Mouse (Mus musculus) gonadal fat pad, adult 2 months (tissue): ENCODE data around the gene St3gal4. TPM values are rescaled to one million over a fixed set of nuclear protein-coding genes. Genes with fewer than 3 reads are reported as not detected.
"Not testable (repeated sequence)": the region's sequence is repeated elsewhere in the genome, so short reads cannot be mapped to it uniquely, and the experiment has no call there.

ENCODE experiments used
- DNase-seq: peaks from one replicate; pipeline ENCODE4 v3.0.0-alpha.2; 2012; ENCODE audit warnings: low read depth
- polyA plus RNA-seq: library from polyadenylated mRNA; depleted of rRNA; stranded (reverse); fragments of >200 nt; gene quantifications from 2 replicates; pipeline ENCODE4 v1.2.3, GENCODE M21; 2012; rRNA removed

St3gal4 gene
- polyA plus RNA-seq: 4.9 and 9.5 TPM in 2 replicates

DNA sequence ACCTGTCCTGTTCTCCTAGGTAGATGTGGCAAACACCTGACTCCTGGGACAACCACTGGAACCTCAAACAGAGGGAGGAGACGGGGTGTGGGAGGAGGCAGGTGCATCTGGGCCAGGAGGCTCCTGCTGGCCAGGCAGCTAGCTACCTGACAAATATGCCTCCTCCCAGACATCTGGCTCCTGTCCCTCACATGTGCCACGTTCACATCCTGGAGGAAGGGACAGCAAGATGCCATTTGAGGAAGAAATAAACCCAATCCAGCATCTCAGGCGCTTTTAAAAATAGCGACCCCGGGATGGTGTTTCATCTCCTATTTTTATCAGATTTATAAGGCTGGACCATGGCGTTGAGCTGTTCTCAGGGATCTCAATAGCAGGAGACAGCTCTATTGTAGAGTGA lies at the start of gene St3gal4:
St3gal4 (minus strand) TSS at position 101 of the 400 bp plus-strand sequence.
- no peak for DNase-seq

DNA sequence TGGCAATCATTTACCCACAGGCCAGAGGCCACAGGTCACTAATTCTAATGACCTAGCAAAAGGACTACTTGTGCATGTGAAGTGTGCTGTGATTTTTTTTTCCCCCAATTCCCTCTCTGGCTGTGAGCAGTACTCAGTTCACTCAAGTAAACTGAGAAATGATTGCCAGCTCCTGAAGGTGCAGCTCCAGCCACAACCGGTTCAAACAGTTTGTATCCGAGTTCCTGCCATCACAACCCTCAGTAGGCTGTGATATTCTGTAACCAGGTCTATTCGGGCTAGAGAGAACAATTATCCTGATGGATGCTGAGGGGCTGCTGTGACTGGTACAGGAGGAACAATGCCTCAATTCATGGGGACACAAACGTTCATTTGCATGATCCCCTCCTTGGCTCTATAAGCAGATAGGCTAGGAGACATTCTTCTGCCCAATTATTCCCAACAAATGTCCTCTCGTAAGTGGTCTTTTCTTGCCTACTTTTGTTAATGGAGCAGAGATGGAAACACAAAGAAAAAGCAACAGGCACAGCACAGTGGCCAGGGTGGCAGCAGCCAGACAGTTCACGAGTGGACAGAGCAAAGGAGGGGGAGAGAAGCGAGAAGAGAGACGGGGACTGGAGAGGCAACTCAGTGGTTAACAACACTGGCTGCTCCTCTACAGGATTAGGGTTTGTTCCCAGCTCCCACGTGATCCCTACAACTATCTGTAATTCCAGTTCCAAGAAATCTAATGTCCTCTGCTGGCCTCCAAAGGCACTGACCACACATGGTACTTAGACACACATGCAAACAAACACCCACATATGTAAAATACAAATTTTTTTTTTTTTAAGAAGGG lies 47.9 kb upstream of the St3gal4 start:
- DNase-seq: no peak

DNA sequence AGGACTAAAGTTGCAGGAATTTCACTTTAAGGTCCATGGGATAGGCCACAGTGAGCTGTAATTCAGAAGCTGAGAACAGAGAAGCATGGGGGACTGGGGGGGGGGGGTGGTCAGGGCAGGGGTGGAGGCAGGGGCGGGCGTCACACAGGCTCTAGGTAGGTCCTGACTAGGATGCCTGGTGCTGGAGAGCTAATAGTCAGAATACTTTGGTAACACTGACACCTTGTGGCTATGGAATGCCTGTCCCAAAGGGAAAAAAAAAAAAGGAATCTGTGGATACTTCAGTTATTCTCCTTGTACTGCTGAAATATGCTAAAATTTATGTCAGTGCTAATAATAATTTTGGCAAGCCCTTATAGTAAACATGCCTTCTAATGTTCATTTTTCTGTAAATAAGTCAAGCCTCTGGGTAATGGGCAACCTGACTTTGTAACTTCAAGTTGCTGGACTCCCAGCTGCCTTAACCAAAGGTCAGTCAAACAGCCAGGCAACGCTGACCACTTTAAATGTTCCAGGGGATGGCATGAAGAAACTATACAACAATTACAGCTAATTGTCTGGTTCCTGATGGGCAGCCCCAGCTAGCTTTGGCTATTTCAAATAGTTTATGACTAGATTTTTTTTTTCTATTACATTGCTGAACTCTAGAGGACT lies 47.2 kb upstream of the St3gal4 start:
- DNase-seq: no peak

DNA sequence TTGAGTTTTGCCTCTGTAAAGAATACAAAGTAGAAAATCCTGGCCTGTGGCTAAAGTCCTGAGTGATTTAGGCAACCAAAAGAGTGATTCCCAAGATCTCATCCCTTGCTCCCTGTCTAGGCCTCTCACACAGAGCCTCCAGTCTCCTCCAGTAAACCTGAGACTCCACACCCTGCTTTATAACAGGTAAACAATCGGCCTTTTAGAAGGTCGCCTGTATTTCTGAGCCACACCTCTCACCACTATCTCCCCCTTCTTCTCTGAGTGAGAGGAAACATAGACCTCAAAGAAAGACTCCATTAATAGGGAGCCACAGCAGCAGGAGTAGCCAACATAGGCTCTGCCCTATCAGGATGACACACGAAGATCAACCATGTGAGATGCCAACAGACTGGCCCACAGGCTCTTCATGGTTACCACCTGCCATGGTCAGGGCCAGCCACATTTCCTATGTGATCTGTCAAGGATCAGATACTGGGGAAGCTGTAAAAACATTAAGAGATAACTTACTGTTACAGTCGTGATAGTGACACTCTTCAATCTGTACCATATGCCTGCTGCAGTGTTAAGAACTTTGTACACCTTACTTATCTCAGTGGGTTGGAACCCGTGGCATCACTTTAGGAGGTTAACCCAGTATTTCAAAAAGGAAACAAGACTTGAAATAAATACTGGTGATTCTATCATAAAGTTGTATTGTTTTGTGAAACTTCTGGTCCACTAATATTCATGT lies 45.2 kb upstream of the St3gal4 start:
- no peak for DNase-seq

DNA sequence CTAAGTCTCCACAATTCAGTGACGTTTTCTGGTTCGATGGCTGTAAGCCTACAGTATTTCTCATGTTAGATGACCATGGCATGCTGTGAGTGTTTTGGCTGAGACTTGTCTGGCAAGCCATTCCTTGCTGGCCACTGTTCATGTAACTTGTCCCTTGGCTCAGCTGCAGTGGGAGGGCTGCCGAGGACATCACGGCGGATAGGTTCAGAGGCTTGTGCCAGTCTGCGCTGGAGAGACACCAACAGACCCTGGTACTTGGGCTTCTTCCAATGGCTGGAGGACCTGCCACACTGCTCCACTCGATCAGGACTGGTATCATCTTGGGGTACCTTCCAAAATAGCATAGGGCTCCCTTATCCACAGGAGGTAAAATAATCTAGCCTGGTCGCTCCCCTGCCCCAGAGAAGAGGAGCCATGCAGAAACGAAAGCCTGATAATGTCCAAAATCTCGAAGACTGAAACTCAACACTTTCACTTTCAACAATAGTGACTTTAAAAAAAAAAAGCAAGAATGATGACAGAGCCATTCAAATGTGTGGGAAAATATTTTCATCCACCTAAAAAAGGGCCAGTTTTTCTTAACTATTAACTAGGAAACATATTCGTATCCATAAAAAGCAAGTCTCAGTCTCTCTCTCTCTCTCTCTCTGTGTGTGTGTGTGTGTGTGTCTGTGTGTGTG lies 44.1 kb upstream of the St3gal4 start:
- no peak for DNase-seq

DNA sequence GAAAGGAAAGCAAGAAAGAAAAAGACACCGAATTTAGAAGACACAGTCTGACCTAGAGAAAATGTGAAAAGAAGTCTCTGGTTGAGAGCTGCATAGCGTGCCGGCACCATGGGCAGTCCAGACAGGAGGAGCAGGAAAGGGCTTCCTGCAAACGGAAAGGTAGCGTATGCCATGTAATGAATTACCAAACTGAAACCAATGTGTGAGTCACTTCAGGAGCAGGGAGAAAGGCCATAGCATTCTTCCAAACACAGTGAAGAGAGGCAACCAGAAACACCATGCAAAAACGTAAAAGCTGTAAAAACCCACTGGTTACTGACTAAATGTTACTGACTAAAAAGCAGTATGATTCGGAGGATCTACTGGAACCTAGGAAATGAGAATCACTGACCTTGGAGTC lies 42.7 kb upstream of the St3gal4 start:
- DNase-seq: no peak

DNA sequence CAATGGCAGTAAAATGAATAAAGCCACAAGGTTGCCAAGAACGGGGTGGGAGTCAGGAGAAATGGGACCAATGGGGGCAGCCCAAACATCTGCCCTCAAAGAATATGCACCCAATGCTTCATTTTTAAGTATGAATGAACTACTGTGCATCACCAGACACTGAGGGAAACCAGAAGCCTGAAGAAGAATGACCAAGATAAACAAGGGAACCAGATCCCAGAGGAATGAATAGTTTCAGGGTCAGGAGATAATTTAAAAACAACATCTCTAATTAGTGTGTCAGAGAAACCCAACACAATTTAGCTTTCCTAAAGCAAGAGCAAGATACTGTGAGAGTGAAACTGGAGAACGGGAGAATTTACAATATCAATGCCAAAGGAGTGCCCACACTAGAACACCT lies 41.6 kb upstream of the St3gal4 start:
- no peak for DNase-seq

DNA sequence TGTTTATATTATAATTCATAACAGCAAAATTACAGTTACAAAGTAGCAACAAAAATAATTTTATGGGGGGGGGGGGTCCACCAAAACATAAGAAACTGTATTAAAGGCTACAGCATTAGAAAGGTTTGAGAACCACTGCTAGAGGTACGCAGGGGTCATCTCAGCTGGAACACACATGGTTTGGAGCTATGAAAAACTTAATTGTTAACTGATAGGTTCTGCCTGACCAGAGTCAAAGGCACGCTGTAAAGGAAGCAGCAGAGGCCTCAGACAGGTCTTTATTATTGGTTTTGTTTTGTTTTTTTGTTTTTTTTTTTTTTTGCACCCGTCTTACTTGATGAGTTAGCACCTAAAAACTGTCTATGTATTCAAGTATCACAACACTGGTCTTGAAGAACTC lies 39.4 kb upstream of the St3gal4 start:
- DNase-seq: no peak

DNA sequence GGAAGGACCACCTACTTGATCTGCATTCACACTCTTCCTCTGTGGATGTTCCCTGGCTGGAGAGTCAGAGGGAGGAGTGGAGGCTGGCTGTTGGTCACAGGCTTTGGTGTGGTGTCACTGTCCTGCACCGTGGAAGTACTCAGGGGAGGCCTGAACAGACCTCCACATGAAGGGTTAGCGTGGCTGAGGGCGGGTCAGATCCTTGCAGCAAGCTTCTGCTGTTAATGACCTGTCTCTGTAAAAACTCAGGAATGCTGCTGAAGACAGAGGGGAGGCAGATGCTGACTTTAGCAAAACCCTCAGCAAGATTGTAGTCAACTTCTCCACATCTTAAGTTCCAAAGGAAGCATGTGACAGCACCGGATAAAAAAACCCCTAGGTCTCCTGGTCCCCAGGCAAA lies 37.8 kb upstream of the St3gal4 start:
- DNase-seq: no peak

DNA sequence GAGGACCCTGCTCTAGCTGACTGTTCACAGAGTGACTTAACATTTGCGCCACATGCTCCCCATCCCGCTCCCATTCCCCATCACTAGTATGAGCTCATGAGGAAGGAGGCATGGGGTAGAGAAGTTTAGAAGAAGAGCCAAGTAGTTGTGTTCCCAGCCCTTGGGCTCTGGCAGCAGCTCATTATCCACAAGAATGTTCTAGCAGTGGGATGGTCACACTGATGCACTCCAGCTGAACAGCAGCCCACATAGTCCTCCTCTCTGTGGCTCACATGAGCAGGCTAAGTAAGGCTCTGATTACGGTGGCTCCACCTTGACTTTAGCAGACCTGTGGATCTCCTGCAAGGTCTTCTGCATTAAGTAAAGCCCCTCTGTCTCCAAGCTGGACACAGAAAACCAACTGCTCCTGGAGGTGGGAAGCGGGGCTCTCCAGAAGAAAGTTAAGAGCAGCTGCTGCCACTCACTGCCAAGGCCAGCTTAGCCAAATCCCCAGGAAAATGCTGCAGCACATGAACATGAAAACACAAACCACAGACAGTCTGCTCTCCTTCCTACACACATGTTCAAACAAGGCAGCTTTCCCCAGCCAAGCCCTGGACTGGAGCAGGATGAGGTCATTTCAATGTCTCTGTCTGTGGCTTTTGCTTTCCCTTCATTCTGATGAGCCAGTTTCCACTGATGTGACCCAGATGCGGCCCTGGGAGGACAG lies 37.1 kb upstream of the St3gal4 start:
- no peak for DNase-seq

DNA sequence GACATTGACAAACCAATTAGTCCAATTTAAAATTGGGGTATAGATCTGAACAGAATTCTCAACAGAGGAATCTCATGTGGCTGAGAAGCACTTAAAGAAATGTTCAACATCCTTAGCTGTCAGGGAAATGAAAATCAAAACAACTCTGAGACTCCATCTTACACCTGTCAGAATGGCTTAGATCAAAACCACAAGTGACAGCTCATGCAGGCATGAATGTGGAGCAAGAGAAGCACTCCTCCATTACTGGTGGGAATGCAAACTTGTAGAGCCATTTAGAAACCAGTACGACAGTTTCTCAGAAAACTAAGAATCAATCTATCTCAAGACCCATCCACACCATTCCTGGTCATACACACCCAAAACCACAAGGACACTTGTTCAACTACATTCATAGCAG lies 33.9 kb upstream of the St3gal4 start:
- no peak for DNase-seq

DNA sequence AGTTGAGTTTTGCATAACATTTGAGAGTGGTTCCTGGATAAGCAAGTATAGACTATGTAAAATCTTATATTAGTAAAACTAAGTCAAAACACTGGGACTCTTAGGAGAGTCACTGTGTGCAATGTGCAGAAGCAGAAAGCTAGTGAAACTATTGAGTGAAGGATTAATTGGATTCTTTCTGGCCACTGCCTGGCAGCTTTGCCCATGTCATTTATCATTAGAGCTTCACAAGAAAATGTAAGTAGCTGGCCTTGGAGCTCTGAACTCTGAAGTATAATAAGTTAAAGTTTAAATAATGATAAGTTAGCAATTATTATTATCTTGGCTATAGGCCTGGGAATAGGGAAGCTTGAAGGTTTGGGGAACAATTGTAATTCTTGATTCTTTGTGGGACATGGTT lies 29.8 kb upstream of the St3gal4 start:
- not testable (repeated sequence) for DNase-seq

DNA sequence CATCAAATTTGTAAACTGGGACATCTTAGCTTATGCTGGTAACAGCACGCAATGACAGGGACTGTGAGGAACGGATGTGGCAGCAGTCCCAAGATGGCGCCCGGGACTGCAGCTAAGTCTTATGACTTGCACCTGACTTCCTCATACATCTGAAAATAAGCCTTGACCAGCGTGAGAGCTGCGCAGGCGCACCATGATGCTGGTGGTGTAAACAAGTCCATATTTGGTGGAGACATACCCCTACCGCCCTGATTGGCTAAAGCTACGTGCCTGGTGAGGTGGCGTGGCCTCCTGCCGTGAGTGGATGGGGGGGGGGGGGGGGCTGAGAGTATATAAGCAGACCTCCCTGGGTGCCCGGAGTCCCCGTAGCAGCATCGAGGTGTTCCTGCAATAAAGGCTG lies 28.2 kb upstream of the St3gal4 start:
- not testable (repeated sequence) for DNase-seq

DNA sequence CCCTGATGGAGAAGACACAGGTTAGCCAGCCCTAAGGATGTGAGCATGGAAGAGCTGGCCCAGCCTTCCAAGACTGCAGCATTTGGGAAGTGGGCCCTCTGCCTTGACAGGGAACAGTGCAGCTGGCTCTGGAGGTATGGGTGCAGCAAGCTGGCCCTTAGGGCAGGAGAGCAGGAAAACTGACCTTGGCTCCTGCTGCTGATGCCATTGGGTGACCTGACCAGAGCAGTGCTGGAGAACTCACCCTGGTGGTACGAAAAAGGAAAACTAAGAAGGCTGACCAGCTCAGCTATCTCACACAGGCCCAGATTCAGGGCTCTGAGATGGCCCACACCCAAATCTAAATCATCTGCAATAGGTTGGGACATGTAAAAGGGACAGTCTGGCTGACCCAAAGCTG lies 26.8 kb upstream of the St3gal4 start:
- DNase-seq: no peak

DNA sequence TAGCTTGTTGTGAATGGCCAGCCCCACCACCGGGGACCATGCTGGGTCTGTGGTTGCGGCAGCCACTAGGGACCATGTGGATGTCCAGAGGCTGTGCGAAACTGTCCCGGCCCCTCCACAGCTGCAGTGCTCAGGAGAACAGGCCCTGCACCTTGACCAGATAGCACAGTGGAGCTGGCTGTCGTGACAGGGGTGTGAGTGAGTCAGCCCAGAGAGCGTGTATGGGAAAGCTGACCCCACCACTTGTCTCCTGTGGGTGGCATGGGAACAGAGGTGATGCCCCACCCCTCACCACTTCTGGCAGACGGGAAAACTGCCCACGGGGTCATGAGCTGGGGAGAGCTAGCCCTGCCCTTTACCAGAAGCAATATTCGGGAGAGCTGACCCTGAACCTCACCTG lies 26.1 kb upstream of the St3gal4 start:
- DNase-seq: no peak

DNA sequence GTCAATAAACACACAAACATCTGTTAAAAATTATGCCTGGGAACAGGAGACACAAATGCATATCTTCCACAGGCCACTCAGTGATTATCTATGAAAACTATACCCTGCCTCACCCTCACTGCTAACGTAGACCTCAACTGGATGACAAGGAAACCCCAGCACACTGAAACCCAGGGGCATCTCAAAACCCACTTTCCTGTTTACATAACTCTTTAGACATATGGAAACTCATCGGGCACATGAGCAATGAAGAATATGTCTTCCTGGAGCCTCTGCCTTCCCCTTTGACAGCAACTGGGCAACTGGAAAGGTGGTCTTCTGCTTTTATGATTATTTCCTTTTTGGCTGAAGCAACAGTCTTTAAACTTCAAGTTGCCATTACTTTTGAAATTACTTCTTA lies 23.2 kb upstream of the St3gal4 start:
- no peak for DNase-seq

DNA sequence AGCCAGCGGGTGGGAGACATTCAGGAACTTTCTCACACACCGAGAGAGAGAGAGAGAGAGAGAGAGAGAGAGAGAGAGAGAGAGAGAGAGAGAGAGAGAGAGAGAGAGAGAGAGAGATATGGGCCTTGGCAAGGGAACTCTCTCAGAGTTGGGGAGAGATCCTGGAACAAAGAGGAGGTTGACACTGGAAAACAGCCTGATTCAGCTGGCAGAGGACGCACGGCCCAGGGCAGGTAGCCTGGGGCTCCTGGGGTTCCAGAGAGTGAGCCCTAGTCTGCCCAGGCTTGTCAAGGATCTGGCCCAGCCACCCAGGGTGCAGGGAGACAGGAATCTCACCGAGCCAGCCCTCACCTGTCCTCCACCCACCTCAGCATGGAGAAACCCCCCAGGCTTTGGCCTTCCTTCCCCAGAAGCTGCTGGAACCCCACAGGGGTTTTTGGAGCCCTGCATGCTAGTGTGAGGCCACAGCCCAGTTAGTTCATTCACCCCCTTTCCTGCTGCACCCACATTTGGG lies 20.2 kb upstream of the St3gal4 start:
- DNase-seq: peak; percentile 65

DNA sequence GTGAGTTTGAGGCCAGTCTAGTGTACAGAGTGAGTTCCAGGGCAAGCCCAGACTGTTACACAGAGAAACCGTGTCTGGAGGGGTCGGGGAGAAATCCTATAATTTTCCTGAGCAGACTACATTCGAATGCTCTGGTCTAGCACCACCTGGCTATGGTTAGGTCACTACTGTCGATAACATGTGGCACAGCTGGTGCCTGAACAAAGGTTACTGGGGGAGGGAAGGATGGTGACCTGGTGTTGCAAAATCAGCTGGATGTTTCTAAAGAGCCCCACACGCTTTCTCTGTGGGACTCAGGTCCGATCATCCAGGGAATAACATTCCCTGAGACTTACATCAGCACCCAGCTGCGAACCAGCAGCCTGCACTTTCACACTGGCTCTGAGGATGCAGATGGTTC lies 19.0 kb upstream of the St3gal4 start:
- DNase-seq: no peak

DNA sequence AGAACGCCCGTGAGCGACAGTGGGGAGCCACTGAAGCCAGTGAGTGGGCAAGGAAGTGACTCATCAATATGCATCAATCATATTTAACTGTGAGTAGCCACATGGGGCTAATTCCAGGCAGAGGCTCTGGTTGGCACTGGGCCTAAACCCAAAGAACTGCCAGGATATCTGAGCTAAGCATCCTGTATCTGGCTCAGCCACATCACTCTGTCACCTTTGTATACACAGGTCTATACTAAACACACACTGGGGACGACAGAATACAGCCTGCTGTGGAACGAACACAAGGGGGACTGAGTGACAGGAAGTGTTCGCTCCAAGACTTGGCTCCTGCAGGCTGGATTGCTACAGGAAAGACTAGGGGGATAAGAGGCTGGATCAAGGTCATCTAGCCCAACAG lies 16.5 kb upstream of the St3gal4 start:
- no peak for DNase-seq

DNA sequence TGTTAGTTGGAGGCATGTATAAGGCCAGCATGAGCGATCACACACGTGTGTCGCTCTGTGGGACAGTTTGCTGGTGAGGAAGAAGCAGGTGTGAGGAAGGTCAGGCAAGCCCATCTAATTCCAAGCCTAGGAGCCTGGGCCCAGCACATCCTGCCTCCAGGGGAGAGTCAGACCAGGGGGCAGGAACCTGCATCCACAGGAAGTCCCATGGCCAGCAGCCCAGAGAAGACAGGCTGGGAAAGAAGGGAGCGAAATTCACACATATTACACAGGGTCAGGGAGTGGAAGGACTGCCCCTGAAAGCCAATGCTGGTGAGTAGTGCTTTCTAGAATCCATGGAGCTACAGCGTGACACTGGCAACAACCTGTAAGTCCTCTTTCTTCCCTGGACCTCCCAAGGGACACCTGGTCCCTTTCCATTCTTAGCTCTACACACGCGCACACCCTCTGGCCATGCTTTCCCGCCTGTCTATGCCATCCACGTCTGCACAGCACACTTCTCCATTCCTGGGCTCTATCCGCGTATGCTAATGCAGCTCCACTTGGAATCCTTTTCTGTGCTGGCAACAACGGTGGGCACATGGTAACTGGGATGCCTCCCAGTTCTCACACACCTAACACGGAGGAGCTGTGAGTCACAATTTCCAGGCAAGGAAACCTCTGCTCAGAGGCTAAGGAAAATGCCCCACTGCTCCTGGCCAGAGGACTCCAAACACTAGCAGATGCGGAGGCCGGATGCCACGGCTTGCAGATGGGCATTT lies 12.7 kb upstream of the St3gal4 start:
- DNase-seq: no peak

DNA sequence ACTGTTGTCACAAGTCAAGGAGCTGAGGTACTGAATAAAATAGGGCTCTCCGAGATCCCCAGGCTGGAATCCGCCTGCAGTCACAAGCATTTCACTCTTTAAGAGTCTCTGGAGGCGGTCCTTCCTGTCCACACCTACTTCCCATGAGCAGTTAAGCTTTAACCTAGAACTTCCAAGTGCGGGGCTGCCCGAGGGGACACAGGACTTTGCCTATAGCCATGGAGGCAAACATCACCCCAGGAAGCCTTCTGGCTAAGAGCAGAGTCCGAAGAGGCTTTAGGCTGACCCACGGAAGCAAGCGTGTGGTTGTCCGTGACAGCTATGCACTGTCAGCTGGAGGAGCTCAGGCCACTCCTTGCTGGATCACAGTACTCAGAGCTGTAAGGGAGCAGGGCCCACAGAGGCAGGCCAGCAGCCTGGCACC lies 9.9 kb upstream of the St3gal4 start:
- DNase-seq: no peak
